Mouse (Mus musculus) brain, embryonic 14.5 days (tissue): ENCODE measurements around the gene Hk1.

Experiments used
- CTCF ChIP-seq: fragments of 200-500 bp; IDR thresholded peaks from 2 replicates; pipeline ENCODE4 v1.5.1; 2012; ENCODE audit warnings: inconsistent platforms, mild to moderate bottlenecking, moderate library complexity, borderline replicate concordance; ENCODE audit not compliant: insufficient read depth, insufficient read length; ENCODE audit errors: extremely low read depth
- POLR2A ChIP-seq: fragments of 200-500 bp; IDR thresholded peaks from 2 replicates; pipeline ENCODE4 v1.6.1; 2012; ENCODE audit warnings: mild to moderate bottlenecking, inconsistent platforms, borderline replicate concordance; ENCODE audit not compliant: poor library complexity, insufficient read depth, insufficient read length, severe bottlenecking; ENCODE audit errors: extremely low read depth

- TF ChIP-seq POLR2A: no peak
- no peak for TF ChIP-seq CTCF
Observed at GRCm38 (mm10) chr10:62401641-62402111, 22.0 kb upstream of the Hk1 start.
